Mouse (Mus musculus) erythroblast, adult 5-6 weeks (primary cell): ENCODE results near the gene B3galnt2. TPM values are rescaled to one million over a fixed set of nuclear protein-coding genes. Genes with fewer than 3 reads are reported as not detected.

Experiments used
- ATAC-seq: replicated peaks from 2 replicates; pipeline ENCODE4 v1.8.0; 2016; ENCODE audit warnings: moderate number of reproducible peaks, mild to moderate bottlenecking, moderate TSS enrichment, inconsistent platforms; ENCODE audit not compliant: poor library complexity, low FRiP score, severe bottlenecking
- total RNA-seq, 2 experiments: library from RNA; stranded (forward) in 1 of 2; stranded (reverse) in 1 of 2; fragments of 150-400 nt in 1 of 2; fragments of 200-764, 138-1000 nt in 1 of 2; gene quantifications; 2 replicates each; pipeline versions ENCODE4 v1.2.3 to v1.2.4; 2015 to 2017; ENCODE audit warnings: low replicate concordance in 2 of 2

B3galnt2 gene
- total RNA-seq (2015; ENCODE audit: low replicate concordance) (10.2 and 14.0 TPM in 2 replicates), total RNA-seq (2017; ENCODE audit: low replicate concordance) (7.4 and 10.7 TPM in 2 replicates)

DNA sequence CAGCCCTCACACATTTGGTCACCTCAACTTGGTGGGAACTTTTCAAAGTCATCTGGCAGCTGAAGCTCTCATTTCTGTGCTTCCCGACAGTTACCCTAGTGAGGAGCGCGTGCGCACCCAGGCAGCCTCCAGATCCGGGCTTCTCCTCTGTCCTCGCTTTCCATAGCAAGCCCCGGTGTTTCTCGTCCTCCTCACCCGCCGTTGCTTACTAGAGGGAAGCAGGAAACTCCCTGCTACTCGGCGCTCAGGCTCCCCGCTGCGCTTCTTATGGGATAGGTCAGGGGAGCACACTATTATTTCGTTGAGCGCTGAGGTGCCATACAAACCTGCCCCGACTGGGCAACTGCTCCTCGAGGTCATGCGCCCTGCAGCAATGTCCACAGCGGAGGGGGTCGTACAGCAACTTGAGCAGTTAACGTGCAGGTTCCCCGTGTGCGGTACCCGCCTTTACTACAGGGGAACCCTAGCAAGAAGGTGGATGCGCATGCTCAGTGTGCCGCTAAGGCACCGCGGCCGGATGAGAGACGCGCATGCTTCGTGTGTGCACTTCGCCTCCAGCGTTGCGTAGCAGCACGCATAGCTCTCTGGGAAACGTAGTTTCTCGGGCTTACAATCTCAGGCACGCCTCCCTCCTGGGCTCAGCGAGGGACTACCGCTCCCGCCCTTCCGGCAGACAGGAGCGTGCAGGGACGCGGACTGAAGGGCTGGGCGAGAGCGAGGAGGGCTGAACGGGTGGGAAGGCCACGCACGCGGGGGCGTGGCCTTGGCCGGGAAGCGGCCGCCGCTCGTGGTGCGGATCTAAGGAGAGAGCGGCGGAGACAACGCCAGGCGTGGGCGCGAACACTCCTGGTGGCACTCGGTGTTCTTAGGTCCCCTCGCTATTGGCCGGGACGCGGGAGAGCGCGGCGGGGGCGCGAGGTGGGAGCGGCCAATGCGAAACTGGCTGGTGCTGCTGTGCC lies at the start of gene B3galnt2:
Gene B3galnt2, plus strand, starts transcription at position 596 of the 959 bp plus-strand sequence.
- peak; percentile 97 for ATAC-seq

DNA sequence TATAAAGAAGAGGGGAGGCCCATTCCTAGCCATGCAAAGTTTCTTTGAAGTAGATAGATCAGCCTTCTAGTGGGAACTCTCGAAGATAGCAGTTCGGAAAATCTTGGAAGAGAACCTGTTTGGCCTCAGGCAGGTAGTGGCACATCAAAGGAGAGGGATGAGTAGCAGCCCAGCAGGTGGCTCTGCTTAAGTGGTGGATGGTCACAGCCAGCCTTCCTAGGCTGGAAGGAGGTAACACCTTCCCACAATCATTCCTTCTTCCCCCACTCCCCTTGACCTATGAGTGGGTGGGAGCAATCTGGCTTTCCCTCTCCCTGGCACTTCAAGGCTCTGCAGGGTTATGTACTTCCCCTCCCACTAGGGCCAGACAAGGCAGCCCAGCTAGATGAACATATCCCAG lies 42.9 kb upstream of the B3galnt2 start:
- ATAC-seq = no peak

DNA sequence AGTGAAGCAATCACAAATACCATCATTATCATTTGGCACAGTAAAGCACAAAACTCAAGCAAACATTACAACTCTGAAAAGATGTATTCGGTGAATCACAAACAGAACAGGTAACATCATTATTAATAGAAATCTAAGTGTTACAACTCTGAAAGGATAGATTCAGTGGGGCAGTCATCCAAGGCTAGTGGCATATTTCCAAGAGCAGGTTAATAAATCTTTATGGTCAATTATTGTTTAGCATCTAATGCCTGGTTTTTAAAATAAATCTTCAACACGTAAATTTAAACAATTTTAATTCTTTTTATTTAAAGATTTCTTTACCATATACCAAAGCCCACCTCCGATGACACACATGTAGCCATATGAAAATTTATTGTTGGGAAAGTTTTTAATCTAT lies 34.9 kb upstream of the B3galnt2 start:
- no peak for ATAC-seq

DNA sequence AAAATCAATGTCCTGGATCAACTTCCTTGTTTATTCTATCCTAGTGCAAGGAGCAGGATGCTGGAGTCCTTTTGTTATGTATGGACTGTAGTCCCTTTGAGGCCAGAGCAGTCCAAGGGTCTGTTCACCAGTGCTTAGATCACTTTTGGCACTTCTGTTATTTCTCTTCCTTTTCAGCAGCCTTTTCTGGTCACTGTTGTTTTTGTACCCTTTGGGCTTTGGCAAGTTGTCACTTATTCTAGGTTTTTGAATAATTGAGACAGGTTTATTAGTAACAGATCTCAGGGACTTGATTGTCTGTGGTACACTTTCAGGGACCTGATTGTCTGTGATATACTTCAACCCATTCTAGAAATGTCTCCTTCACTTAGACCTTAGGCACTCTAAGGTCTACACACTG lies 31.7 kb upstream of the B3galnt2 start:
- no peak for ATAC-seq

DNA sequence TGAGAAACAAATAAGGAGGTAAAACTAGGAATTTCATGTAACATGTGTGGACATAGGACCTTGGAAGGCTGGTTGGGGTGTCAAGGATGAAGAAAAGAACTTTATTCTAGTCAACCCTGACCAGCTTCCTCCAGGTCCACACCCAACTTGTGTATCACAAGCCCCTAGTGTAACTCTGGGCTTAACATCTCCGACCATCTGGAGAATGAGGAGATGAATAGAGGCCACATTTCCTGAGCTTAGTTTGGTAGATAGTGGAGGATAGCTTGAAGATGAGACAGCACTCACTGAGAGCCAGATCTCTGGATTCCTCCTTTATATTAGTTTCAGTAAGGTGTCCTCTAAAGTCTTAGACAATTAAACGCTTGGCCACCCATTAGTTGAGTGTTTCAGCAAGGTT lies 24.3 kb upstream of the B3galnt2 start:
- ATAC-seq = no peak

DNA sequence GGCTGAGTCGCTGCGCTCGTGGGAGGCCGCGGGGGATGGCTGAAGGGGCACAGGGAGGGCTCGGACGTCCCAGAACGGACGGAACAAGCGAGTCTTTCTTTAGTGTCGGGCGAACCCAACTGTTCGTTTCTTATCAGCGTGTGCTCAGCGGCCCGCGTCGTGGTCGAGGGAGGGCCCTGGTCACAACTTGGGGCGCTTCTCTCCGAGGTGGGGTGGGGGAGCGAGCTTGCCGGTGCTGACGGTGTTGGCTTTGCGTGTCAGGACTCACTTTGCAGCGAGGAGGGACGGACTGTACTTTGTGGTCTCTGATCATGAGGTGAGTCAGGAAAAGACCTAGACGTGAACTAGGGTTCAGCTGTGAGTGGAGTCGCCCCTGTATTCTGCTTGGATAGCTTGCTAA lies 662 bp downstream of the B3galnt2 start:
- peak; percentile 42 for ATAC-seq

DNA sequence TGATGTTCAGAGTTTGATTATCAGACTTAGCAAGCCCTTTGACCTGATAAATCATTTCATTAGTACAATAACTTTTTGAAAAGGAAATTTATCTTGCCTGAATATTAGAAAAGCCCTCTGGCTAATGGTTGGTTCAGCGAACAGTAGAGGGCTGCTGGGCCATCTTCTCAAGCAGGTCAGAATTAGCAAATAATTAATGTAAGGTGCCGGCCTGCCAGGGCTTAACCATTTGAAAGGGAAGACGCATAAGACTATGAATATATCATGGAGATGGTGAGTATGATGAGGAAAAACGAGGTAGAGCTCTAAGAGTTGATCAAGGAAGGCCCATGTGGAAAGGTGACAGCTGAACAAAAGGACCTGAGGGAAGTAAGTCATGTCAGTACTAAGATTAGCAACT lies 2.4 kb downstream of the B3galnt2 start:
- no peak for ATAC-seq

DNA sequence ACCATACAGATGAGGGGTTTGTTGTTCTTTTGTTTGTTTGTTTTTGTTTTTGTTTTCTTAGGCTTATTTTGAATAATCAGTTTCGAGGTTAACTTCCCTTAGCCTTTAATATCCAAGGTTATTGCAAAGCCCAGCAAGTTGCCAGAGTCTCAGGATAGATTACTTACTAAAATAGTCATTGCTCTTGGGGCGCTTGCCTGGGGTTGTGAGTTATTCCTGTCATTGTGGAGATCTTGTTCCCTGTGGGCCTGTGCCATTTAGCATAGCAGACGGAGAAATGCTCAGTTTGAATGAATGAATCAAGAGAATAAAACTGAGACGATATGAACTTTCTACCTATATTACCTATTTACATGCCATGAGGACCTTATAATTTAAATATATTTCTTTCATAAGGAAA lies 5.9 kb downstream of the B3galnt2 start:
- no peak for ATAC-seq

DNA sequence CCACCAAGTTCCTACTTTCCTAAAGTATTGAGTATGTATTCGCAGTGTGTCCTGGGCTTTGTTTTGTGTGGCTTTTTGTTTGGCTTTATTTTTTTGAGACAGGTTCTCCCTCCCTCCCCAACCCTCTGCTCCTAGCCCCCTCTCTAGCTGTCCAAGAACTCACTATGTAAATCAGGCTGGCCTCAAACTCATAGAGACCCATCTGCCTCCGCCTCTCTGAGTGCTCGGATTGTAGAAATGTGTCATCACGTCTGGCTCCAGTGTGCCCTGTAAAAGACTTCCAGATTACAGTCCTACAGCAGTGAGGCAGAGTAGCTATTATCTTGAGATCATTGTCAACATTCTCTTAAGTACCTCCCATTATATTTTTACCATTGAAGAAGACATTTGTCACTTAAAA lies 6.8 kb downstream of the B3galnt2 start:
- no peak for ATAC-seq

DNA sequence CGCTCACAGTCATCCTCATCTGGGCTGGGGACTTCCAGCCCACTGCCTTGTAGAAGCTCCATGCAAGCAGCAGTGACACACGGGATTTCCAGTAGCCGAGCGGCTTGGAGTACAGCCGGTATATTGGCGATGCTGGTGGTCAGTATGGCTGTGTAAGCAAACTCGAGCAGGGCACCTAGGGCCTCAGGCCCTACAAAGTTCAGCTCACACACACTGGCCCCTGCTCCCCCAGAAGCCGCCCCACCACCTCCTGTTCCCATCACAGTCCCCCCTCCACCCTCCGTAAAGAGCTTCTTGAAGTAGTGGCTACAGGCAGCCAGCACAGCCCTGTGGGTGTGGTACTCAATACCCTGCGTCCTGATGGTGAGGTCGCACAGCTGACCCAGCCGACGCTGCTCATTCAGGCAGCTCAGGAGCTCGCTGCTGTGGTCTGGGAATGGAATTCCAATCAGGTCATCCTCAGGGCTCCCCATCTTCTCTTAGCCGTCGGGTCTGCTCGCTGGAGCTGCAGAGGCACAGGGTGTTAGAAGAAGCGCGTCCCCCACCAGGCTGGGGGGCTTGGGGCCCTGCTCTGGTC lies 11.2 kb downstream of the B3galnt2 start:
- ATAC-seq = no peak

DNA sequence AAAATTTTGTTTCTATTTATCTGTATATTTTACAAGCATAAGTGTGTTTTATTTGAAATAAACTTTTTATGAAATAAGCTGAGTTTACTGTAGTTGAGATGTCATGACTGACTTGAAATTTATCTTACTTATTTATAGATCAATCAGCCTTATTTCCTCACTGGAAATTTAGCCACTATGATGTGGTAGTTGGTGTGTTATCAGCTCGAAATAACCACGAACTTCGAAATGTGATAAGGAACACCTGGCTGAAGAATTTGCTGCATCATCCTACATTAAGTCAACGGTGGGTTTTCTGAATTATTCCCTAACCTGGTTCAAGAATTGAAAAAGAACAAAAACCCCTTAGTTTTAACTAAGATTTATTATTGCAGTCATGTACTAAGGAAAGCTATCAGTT lies 11.9 kb downstream of the B3galnt2 start:
- ATAC-seq = no peak

DNA sequence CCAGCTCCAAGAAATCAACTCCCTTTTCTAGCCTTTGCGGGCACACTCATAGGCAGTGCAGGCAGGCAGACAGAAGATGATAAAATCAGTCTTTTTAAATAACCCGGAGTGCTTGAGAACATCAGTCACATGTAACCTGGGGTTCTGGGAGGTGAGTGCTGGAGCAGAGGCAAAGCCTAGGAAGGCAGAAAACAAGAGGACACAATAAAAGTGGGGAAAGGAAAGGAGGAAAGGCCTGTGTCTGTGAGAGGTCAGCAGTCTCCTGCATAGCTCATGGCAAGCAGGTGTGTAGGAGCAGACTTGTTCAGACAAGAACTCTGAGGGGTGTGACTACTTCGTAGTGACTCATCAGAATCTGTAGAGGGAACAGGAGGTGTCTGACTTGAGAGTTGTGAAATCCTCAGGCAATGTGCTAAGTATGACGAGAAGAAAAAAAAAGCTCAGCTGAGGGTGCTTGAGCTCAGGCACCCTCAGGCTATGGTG lies 14.4 kb downstream of the B3galnt2 start:
- peak; percentile 95 for ATAC-seq

DNA sequence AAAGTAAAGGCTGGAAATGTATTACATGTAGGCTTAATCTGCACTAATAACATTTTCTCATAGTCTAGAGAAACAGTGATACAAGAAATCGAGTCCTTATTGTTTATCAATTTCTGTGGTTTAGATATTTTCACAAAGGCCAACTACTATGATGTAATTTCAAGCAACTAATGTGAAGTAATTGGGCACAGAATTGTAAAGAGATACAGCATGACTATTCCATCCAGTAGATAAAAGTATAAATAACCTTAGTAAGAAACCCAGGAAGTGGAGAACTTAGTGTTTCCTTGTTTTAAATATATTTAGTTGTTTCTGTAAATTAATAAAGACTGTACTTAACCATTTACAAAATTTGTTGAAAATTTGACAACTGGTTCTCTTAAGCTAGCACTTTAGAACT lies 15.5 kb downstream of the B3galnt2 start:
- ATAC-seq = no peak

DNA sequence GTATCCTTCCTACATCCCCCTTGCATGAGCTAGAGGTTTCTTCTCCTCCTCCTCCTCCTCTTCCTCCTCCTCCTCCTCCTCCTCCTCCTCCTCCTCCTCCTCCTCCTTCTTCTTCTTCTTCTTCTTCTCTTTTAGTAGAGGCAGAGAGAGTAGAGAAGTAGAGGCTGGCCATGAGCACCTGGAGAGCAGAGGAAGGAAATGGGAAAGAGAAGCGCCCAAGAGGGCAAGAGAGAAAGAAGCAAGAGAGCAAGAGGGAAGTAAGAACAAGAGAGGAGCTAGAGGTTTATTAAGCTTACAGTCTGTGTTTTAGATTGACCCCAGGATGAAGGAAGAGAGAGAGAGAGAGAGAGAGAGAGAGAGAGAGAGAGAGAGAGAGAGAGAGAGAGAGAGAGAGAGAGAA lies 27.6 kb downstream of the B3galnt2 start:
- ATAC-seq = peak; percentile 77

DNA sequence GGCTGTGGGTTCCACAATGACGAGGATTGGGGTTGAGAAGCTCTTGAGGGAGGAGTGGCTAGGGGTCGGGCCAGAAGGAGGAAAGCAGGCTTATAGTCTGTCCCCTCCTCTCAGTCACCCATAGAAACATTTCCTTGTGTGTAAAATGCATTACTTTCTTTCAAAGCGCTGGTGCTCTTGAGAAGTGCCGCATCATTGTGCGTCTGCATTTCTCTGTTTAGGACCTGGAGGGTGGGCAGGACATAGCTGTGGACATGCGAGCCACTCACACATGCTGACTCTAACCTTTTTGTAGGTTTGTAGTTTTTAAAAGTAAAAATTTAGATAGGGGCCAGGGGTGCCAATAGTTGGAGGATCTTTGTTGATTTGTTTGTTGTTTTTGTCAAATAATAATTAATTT lies 29.3 kb downstream of the B3galnt2 start:
- ATAC-seq = no peak

DNA sequence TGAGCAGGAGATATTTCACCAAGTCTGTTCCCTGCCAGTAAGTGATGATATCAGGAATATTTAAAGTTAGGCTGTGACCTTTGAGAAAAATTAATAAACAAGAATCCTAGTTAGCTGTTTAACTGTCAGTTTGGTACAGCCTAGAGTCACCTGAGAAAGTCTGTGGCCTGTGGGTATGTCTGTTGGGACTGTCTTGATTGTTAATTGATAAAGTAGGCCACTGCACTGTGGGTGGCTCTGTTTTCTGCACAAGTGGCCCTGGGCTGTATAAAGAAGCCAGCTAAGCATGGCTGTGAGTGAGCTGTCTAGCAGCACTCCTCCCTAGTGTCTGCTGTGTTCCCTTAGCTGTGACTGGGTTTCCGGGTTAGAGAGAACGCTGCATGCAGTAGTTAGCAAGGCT lies 34.9 kb downstream of the B3galnt2 start:
- ATAC-seq = no peak

DNA sequence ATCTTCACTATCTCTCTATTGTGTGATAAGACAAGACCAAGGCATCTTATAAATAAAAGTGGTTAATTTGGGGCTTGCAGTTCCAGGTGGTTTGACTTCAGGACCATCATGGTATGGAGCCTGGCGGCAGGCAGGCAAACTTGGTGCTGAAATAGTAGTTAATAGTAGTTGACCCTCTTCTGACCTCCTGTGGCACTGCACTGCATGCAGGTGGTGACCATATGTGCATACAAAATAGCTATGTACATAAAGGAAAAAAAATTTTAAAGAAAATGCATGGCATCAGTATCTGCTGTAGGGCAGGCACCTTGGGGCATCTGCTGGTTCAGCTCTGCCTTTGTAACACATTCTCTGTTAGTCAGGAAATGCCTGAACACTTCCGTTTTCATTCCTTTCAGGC lies 36.1 kb downstream of the B3galnt2 start:
- ATAC-seq = no peak

DNA sequence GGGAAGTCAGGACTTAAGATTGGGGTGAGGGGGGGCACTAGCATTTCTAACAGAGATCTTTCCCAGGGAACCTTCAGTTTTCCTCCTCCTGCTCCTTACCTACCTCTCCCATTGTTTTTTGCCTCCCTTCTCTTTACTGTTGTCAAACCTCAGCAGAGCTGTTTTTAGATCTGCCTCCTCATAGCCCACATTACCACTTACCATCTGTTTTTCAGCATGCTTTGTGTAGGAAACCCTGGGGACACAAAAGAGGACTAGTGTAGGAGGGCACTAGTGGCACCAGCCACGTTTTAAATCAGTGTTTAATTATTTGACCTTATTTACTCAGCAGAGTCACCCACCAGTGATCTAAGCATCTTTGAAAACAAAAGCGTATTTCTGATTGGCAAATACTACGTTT lies 38.8 kb downstream of the B3galnt2 start:
- no peak for ATAC-seq

DNA sequence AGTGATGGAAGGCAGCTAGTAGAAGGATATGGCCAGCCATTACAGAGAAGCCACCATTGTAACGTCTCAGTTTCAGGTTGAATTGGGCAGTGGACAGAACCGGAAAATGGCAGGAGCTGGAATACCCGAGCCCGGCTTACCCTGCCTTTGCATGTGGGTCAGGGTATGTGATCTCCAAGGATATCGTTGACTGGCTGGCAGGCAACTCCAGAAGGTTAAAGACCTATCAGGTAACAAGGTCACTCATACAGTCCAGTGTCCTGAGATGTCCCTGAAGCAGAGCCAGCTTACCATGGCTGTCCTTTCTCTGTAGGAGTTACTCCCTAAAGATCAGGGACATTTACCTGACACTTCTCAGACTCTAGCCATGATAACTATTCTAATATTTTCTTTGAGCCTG lies 40.8 kb downstream of the B3galnt2 start:
- no peak for ATAC-seq

DNA sequence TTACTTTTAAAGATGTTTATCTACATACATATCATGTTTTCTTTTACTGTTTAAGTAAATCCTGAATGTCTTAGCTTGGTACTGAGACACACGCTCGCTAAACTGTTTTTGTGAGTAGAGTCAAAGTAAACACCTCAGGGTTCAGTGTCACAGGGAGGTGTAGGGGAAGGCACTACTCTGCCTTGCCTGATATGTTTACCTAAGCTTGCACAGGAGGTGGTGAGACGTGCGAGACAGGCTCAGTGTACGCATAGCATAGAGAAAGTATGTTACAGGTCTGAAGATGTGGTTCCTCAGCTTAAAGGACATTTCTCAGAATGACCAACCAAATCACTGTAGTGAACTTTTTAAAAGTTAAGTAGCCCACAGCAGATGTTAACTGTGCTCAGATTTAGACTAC lies 43.2 kb downstream of the B3galnt2 start:
- no peak for ATAC-seq

DNA sequence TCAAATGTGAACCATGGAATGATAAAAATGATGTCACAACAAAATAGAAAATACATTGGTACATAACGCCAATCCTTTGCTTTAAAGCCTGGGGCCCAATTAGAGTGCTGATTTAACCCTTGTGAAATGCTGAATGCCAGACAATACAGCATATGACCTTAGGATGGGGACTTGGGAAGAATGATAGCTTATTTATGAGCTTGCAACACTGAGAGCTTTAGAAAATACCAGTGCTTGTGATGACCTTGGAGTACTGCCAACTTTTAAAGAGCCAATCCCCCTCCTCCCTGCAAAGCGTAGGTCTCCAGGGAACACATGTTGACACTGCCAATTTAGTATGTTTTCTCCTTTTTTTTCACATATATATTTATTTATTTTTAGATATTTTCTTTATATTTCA lies 48.4 kb downstream of the B3galnt2 start:
- no peak for ATAC-seq
